Mouse (Mus musculus): ENCODE measurements around the gene Epc2. TPM values are rescaled to one million over a fixed set of nuclear protein-coding genes. Genes with fewer than 3 reads are reported as not detected.
"Not testable (repeated sequence)": the region's sequence is repeated elsewhere in the genome, so short reads cannot be mapped to it uniquely, and the experiment has no call there.

Epc2 gene
- total RNA-seq, 2 experiments from 2014 or later: 20.5 to 20.8 TPM

DNA sequence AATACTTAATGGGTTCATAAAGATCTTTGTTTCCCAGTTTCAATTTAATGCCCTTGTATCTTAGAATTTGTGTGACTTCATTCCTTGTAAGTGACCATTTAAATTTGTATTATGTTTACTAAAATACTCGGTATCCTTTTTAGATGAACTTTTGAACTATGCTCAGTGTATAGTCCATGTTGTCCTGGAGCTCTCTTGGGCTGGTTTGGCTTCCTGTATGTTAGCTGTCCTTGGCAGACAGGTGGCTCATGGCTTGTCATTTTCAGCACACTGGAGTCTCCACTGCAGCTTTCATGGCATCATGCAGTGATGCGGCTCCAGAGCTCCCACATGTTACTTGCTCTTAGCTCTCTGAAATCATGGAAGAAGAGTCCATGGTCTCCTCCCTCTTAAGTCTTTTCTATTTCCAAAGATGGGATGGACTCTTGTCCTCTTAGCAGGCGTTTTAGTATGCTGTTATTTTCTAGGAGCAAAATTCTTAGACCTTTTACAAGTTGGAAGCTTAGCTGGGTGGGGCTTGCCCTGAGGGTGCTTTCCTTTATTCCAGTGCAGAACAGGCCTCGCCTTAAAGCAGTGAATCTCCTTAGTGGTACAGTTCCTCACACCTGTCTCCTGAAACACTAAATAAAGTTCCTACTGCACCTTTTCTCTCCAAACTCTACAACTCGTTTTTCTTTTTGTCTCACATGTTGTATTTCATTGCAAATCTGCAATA lies 20.5 kb downstream of the Epc2 start:
- DNase-seq: no peak

DNA sequence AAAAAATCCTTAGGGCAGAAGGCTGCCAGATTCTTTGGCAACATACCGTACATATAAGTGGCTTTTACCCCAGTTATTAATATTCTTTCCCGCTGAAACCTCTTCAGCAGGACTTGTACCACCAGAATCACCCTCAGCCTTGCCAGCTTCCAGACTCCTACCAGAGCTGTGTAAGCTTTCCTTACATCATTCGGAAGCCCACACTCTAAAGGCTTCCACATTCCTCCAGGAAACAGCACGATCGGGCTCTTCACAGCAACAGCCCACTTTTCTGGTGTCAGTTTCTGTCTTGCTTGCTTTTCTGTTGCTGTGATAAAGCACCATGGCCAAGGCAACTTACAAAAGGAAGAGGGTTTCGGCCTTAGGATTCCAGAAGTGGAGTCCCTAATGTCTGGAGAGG lies 21.2 kb downstream of the Epc2 start:
- DNase-seq: no peak

DNA sequence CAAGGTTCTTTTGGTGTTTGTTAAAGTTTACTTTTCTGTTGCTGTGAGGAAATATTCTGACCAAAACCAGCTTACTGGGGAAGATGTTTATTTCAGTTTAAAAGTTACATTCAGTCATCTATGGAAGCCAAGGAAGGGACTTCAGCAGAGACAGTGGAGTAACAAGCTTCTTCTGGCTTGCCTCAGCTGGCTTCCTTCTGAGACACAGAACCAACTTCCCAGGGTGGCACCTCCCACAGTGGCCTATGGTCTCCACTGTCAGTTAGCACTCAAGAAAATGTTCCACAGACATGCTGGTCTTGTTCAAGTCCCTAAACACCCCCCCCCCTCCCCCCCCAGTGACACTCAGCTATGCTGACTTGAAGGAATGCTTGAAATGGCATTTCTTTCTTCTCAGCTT lies 30.9 kb downstream of the Epc2 start:
- DNase-seq: no peak

DNA sequence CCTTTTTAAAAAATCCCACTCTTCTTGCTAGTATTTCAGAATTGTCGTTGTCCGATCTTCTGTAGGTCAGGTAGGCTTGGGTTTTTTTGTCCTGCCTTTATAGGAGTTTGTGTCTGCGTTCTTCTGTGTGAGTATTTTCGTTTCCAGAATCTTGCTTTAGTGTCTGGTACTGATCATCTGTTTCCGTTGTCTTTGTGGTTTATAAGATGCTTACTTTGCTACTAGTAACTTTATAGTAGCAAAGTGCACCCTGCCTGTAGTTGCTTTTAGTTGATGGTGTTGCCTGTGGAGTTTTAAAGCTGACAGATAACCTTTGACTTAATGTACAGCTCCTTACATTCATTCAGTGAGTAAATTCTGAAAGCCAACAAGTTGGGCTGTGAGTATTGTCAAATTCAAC lies 32.1 kb downstream of the Epc2 start:
- no peak for DNase-seq

DNA sequence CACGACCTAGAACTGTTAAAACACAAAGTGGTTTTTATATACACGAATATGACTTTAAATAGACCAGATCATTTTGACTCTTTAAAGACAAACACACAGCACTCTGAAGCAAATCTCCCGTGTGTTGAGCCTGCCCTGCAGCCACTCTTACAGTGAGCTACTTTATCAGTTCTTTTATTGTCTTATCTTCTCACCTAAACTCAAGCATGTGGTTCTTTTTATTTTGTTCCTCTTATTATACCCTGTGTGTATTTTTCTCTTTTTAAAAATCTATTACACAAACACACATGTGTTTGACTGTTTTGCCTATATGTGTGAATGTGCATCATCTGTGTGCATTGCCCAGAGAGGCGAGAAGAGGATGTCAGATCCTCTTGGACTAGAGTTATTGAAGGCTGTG lies 50.1 kb downstream of the Epc2 start:
- DNase-seq: no peak

DNA sequence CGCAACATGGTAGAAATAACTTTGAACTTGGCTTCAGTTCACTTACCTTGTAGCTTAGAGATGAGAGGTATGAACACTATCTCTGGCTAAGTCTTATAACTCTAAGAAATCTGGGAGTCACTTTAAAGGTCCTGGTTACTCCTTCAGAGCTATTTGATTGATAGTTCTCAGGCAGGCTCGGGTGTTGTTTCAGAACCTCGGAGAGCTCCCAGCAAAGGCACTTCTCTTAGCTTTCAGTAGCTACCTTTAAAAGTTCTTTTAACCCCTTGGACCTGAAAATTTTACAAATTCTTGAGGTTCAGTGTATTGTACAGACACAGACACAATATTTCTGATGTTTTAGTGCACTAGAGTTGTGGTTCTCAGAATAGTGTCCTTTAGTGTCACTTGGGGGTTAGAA lies 52.3 kb downstream of the Epc2 start:
- peak; percentile 23 to 52 for DNase-seq

DNA sequence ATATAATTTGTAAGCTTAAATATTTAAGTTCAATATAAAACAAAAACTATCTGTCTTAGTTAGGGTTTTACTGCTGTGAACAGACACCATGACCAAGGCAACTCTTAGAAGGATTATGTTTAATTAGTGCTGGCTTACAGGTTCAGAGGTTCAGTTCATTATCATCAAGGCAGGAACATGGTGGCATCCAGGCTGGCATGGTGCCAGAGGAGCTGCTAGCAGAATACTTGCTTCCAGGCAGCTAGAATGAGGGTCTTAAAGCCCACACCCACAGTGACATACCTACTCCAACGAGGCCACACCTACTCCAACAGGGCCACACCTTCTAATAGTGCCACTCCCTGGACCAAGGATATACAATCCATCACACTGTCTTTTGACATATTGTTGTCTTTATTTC lies 53.9 kb downstream of the Epc2 start:
- DNase-seq: not testable (repeated sequence)

DNA sequence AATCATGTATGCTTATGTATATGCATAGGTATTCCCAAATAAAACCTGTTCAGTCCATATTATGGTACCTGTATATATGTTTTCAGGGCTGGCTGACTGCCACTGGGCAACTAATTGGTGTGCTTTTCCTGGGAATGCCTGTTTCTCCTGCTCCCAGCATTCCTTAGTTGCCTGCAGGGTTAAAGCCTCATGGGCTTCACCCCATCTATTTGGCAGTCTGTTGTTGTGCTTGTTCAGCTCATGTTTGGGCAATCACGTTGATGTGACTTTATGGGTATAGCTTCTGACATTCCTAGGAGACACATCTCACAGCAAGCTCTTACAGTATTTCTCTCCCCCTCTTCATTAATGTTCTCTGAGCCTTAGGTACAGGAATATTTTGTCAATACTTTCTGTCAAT lies 59.5 kb downstream of the Epc2 start:
- no peak for DNase-seq

DNA sequence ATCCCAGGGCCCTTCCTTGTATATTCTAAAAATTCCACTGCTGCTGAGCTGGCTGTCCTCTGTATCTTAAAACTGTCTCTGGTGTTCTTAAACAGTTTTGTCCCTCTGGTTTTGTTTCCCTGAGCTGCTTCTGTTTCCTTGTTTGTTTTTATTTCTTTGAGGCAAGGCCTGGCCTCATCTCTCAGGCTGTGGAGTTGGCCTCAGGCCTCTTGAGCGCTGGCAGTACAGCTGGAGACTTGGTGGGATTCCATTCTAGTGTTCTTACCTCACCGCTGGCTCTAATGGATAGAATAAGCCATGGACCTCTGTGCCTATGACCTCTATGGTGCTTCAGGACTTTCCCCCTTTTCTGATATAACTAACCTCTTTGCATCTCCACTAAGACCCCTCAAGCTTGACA lies 64.7 kb downstream of the Epc2 start:
- DNase-seq: peak; percentile 52 to 53

DNA sequence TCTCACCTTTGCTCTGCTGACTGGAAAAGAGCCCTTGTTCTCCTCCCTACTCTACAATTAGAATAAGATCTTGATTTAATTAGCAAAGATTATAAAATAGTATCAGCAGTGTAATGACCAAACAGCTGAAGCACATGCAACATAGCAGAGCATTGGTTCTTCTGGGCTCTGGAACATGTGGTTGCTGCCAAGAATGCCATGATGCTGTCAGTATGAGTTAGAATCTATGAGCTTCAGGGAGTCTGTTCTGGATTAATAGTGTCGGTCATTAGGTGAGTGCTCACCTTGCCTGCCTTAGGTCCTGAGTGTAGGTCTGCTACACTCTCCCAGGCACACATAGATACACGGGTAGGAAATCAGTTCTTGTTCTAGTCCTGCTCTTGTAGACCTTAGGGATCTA lies 69.1 kb downstream of the Epc2 start:
- no peak for DNase-seq

DNA sequence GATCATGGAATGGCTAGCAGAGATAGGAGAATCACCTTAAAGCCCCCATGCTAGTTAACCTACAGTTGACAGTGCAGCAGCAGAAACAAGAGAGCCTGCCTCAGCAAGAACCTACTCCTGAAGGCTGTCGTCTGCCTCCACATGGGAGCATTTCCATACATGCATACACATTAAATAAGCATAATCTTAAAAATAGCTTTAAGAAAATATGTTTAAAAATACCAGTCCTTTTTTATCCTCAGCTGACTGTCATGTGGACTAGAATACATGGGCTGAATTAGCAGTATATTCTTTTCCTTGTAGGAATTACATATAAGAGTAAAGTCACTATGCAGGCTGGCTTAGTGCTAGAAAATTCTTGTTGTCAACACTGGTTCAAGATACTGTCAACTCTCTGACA lies 69.7 kb downstream of the Epc2 start:
- no peak for DNase-seq

DNA sequence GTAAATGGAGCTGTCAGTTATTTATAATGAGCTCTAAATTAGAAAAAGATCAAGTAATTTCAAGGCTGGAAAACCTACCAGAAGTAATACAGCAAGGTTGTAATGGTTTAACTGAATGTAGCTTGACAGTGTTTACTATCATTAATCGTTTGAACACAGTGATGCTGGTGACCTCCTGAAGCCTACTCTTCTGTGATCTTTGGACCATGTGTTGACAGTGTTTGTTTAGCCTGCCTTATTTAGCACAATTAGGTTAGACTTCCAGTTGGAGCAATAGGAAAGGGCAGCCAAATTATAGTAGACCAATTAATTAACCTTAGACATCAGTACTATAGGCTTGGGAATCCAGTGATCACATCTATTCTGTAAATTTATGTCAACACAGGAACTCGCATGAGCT lies 70.3 kb downstream of the Epc2 start:
- no peak for DNase-seq

DNA sequence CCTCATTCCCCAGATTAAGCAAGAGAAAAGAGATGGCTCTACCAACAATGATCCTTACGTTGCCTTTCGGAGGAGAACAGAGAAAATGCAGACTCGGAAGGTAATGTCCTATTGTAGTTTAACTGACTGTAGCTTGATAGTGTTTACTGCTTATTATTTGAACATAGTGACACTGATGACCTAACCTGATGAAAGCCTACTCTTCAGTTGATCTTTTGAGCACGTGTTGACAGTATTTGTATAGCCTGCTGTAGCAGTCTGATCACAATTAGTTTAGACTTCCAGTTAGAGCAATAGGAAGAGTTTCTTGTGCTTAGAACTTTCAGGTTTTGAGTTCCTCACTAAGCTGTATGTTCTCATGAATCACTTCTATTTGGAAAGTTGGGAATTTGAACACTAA lies 71.3 kb downstream of the Epc2 start:
- DNase-seq: no peak

DNA sequence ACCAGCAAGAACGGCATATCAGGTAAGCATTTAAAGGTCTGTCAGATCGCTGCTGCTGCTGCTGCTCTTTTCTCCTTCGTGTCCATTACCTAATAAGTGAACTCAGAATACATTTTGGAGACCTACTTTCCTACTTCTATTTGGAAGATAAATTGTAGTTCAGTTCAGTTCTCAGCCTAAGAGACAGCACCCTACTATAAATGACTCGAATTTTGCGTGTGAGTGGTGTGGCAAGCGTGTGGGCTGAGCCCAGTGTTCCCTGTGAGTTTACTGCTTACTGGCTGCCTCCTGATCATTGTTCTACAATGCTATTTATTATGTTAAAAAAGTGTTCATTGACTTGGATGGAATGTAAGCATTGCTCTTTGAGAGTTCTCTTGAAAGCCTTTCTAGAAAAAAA lies 85.9 kb downstream of the Epc2 start:
- DNase-seq: no peak

DNA sequence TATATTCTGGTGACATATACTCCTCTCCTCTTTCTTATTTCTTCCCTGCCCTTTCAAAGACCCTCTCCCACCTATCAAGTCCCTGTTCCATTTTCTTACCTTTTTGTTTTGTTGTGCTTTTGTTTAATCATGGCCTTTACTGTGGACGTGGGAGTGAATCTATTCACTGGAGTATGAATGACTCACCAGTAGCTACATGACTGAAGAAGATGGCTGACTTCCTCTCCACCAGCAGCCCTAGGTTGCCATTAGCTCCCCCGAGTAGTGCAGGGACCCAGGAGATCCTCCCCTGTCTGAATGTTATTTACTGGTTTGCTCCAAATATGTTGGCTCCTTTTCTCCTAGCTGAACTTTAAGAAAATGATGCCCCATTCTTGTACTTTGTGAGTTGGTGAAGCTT lies 86.8 kb downstream of the Epc2 start:
- DNase-seq: no peak

DNA sequence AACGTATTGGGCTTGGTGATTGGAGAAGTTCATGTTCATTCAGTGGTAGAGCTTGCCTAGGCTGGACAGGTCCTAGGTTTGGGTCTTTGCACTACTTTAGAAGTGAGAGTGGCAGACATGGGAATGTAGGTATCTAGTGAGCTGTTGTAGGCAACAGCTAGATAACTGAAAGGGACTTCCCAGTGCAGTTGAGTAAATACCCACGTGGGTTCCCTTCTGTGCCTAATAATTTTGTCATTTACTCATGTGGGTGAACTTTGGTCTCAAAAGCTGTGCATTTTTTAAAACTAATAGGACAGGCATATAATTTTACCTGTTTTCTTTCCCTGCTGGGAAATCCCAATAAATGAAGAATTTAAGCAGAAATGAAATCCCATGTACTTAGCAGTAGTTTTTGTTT lies 88.5 kb downstream of the Epc2 start:
- DNase-seq: no peak

DNA sequence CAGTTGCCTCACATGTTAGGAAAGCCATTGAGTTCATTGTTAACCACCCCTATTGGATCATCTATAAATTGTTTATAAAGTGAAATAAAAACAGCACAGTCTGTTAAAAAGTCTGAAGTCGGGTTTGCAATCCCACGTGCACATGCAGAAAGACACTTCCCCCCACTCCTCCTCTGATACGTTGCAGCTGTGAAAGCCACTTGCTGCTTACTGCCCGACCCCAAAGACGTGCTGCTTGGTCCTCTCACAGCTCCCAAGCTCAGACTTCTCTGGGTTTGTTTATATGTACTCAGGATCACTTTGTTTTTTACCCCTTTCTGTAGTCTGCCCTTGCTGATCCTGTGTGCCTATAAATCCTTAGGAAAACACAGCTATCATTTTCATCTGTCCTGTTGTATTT lies 96.5 kb downstream of the Epc2 start:
- no peak for DNase-seq

DNA sequence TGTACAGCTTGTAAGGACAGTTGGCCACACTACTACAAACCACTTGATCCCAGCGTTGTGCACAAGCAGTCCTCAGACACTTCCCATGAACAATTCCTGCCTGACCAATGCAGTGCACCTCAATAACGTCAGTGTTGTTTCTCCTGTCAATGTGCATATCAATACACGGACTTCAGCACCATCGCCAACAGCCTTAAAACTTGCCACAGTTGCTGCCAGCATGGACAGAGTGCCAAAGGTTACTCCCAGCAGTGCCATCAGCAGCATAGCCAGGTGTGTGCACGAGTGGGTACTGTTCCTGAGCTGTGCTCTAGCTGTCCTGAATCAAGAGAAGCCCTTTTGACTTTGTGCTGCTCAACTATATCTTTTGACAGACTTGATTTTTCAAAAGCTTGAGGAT lies 97.2 kb downstream of the Epc2 start:
- no peak for DNase-seq

DNA sequence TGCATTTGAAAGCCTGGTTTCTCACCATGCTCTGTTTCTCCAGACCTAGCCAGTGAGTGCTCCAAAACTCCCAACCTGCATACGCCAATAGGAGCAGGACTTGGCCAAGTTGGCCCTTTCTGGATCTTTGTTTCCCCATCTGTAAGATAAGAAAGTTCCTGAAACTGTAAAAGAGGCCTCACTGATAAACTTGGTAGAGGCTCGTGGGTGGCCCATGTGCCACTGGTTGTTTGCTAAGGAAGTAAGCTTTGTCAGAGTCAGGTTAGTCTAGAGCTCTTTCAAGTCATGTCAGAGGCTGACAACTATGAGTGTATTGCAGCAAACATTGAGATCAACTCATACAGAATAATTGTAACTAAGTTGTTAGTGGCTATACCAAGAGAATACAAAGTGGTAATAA lies 101.8 kb downstream of the Epc2 start:
- no peak for DNase-seq

DNA sequence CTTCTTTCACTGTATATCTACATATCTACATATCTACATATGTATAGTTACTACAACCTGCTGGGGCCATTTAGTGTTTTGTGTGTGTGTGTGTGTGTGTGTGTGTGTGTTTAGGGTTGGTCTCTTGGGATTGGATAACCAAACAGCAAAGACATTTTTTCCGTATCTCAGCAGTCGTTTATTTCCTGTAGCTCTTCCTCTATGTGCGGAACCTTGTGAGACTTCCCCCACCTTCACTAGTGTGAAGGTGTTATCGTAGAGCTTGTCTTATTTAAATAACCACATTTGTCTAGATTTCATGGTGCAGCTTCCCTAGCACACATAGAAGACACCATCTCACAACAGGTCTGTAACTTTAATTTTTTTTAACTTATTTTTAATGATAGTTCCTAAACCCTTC lies 106.1 kb downstream of the Epc2 start:
- DNase-seq: no peak

DNA sequence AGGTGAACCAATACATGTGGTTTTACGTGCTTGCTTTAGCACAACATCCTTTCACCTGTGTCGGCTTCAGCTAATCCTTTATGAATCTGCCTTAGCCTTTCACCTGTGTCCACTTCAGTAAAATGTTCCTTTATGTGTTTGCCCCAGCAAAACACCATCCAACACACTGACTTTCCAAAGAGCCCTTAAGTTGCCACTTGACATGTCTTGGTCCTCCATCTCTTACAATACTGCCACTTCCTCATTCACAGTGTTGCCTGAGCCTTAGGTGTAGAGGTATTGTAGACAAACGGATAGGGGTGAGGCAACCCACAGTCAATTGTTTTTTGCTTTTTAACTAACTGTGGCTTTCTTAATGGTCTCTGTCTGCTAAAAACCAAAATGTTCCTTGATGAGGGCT lies 107.1 kb downstream of the Epc2 start:
- DNase-seq: no peak

DNA sequence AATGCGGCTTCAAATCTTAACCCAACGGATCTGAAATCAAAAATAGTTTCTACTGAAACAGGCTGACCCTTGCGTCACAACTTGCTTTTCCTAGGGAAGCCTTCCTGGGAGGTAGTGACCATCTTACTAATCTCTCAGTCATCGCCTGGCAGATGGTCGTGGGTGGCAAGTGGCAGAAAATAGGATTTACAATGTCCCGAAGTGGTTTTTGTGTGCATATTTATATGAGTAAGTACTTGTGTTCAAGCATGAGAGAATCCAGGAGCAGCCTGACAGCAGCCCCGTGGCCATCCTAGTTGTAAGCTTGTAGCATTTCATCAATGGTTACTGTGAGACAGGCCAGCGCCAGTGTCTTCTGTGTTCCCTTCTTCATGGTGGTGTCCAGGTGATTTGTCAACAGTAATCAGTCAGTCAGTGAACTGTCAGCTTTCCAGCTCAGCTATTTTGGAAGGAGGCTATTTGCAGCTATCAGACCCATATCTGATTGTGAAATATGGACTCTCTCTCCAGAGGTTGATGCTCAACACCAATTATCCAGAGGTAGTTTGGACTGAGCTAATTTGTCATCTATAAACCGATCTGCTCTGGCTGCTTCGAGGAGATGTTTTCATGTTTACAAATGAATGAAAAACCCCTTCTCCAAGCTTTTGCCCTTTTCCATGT lies 111.5 kb downstream of the Epc2 start:
- no peak for DNase-seq

DNA sequence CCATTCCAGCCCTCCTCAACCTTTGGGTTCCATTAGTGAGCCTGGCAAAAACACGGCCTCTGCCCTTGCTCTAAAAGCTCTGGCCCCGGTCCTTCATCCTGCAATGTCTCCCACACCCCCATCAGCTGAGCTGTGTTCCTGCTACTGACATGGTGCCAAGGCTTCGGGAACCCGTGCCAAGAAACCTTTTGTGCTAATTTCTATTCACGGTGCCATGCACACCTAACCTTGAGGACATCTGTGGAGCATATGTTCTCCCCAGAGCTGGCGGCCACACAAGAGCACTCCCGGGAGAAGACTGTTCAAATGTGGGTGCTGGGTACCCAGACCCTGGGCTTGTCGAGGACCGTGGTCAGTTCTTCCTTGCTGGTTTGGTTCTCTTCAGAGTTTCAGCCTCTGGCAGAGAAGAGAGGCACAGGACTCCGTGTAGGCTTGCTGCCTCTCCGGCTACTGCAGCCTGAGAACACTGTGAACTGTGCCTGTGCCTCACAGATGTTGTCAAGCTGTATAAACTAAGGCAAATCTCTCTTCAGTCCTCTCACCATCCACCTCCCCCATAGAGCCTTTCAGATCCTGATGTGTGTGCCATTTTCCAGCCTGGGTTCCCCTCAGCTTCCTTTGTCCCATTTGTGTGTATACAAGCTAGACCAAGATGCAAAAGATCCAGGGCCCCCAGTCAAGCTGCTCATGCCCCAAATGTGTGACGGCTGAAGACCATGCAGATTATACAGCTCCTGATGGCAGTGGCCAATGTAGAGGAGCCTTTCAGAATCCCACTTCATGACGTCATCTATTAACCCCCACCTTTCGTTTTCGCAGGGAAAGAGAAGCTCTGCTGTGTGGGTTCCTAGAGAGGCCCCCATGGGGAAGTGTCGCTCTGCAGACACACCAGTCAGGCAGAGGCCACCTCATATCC lies 118.8 kb downstream of the Epc2 start:
- peak; percentile 65 to 66 for DNase-seq

DNA sequence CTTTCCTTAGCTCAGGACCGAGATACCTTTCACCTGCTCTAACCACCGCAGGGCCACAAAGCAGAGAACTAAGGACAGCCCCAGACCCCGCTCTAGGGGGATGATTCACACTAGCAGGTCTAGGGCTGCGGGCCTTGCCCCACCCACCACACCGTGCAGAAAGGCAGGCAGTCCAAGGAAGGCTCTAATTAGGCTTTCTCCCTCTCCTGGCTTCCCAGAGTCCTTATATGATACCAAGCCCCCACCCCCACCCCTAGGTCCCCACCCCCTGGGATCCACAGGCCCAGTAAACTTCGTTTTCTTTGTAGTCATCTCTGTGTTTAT lies 119.5 kb downstream of the Epc2 start:
- DNase-seq: no peak

Measured in heart, adult 18-20 months (tissue).